Mouse (Mus musculus): ENCODE data around the gene Pcsk4.

GRCm38 (mm10) chr10:80336263-80336662, 7.0 kb upstream of the Pcsk4 start:
- TF ChIP-seq CTCF (IDR thresholded peaks at IDR 0.05; ENCODE audit: low read depth) (no peak), EP300 (IDR thresholded peaks at IDR 0.05; ENCODE audit: low read depth) (no peak)
